Mouse (Mus musculus): ENCODE results near the gene C1qbp. TPM values are rescaled to one million over a fixed set of nuclear protein-coding genes. Genes with fewer than 3 reads are reported as not detected.

C1qbp gene
- polyA plus RNA-seq, 1 experiment from 2014 or later = 171 TPM

Other genes starting within 250 kb of the C1qbp start
- gene Zfp3, start 218.8 kb downstream of the C1qbp start, polyA plus RNA-seq (2014; fragmentation: Nextera tagmentation; extraction: Ambion mirVana) = 16.9 and 18.1 TPM in 2 replicates
- gene Scimp, start 170.4 kb downstream of the C1qbp start, polyA plus RNA-seq (2014; fragmentation: Nextera tagmentation; extraction: Ambion mirVana) = not detected in 2 replicates
- 77.5 and 86.4 TPM in 2 replicates for gene Rabep1, start 138.2 kb downstream of the C1qbp start, polyA plus RNA-seq (2014; fragmentation: Nextera tagmentation; extraction: Ambion mirVana)
- gene Nup88, start 13.1 kb downstream of the C1qbp start, polyA plus RNA-seq (2014; fragmentation: Nextera tagmentation; extraction: Ambion mirVana) = 117 and 119 TPM in 2 replicates
- 65.7 and 67.8 TPM in 2 replicates for gene Rpain, start 12.8 kb downstream of the C1qbp start, polyA plus RNA-seq (2014; fragmentation: Nextera tagmentation; extraction: Ambion mirVana)
- 15.7 and 16.5 TPM in 2 replicates for gene Dhx33, start 21.4 kb upstream of the C1qbp start, polyA plus RNA-seq (2014; fragmentation: Nextera tagmentation; extraction: Ambion mirVana)
- gene Mis12, start 36.6 kb upstream of the C1qbp start, polyA plus RNA-seq (2014; fragmentation: Nextera tagmentation; extraction: Ambion mirVana) = 24.3 and 31.6 TPM in 2 replicates
- gene Derl2, start 36.8 kb upstream of the C1qbp start, polyA plus RNA-seq (2014; fragmentation: Nextera tagmentation; extraction: Ambion mirVana) = 30.2 and 37.1 TPM in 2 replicates
- gene 6330403K07Rik, start 50.5 kb upstream of the C1qbp start, polyA plus RNA-seq (2014; fragmentation: Nextera tagmentation; extraction: Ambion mirVana) = 298 and 315 TPM in 2 replicates
- 0.07 TPM in 2 replicates for gene Nlrp1a, start 161.7 kb upstream of the C1qbp start, polyA plus RNA-seq (2014; fragmentation: Nextera tagmentation; extraction: Ambion mirVana)
- not detected in 2 replicates for gene Nlrp1b, start 247.7 kb upstream of the C1qbp start, polyA plus RNA-seq (2014; fragmentation: Nextera tagmentation; extraction: Ambion mirVana)

All from hindbrain, embryonic 14.5 days (tissue).